Mouse (Mus musculus) layer of hippocampus, postnatal 25 days (tissue): ENCODE measurements around the gene Pot1b. TPM values are rescaled to one million over a fixed set of nuclear protein-coding genes. Genes with fewer than 3 reads are reported as not detected.

Experiments used
- DNase-seq, 2 experiments: peaks; one replicate each; pipeline ENCODE4 v3.0.0; 2022; ENCODE audit warnings: mixed read lengths in 2 of 2, low spot score in 1 of 2; ENCODE audit errors: extremely low spot score in 1 of 2
- total RNA-seq, 2 experiments: library from RNA; stranded (reverse); gene quantifications; 2 replicates each; pipeline ENCODE4 v1.2.3; 2021

Gene Pot1b
- total RNA-seq = 1 to 10 TPM; 5.4 to 6.7 TPM

- DNase-seq = peak; percentile 92 to 98
Observed at GRCm38 (mm10) chr17:55711984-55712811, at the start of gene Pot1b. TSS of gene Pot1b (minus strand) at chr17:55712628.

DNA sequence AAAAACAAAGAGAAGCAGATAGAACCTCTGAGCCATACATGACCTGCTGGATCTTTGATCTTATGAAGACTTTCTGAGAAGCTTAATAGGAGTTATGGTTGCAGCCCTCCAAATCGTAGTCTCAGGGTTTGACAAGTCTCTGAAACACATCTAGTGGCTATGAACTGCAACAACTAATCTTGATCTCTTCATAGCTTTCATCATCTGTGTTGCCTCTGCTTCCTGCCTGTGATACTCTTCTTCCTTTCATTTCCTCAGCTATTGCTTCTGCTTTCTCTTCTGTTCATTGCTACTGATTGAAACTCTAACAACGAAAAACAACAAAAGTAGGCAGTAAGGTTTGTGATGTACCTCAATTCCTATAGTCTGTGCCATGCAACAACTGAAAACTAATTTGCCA, 38.7 kb upstream of the Pot1b start:
- no peak for DNase-seq

GRCm38 (mm10) chr17:55749786-55750185, 37.4 kb upstream of the Pot1b start, which contains the start of gene Adgre4:
TSS of gene Adgre4 (plus strand) at chr17:55749984.
- no peak for DNase-seq

DNA sequence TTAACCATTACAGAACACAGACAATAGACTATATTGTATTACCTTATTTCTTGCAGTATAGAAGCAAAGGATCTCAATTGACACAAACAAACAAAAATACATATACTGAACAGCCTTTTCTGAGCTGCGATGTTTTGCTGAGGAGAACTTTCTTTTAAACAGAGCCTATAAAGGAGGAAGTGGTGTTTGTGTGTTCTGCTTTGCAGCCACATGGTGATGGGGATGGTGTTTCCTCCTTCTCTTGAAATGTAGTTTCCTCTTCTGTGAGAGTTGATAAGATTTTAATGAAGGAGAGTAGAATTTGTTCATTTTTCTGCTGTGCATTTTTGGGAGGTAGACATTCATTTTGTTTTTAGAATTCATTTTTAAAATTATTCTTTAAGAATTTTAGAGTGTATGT, 24.2 kb upstream of the Pot1b start:
- no peak for DNase-seq

GRCm38 (mm10) chr17:55726193-55726592, 13.8 kb upstream of the Pot1b start:
- DNase-seq = no peak

DNA sequence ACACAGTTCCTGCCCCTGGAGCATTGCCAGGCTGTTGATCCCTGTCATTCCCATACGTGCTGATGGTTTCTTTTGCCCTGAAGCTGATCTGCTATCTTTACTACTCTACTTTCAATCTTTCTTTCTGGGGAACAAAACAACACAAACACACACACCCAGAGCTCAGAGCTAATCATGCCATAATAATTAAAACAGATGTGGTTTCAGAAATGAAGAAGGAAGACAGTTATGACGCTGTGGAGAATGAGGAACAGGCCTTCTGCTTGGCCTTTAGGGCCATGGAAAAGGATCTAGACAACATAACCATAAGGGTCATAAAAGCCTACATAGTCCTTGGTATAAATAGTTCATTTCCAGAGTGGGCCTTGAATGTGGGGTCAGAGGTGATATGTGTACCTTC, 9.8 kb upstream of the Pot1b start:
- DNase-seq = no peak

DNA sequence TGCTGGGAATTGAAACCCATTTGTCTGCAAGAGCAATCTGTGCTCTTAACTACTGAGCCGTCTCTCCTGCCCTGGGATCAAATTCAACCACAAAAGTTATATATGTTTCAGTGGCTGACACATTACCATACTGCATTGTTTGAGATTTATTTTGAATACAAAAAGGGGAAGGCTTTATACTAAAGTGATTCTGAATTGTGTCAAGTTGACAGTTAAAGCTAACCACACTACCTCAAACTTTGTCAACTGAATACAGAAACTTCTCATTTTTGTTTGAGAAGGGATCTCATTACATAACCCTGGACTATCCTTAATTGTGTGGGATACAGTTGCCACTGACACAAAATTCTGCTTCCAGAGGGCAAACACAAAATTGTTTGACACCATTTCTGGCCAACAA, 8.8 kb upstream of the Pot1b start:
- DNase-seq = no peak

- no peak for DNase-seq
Observed at GRCm38 (mm10) chr17:55702865-55703264, 9.6 kb downstream of the Pot1b start.

DNA sequence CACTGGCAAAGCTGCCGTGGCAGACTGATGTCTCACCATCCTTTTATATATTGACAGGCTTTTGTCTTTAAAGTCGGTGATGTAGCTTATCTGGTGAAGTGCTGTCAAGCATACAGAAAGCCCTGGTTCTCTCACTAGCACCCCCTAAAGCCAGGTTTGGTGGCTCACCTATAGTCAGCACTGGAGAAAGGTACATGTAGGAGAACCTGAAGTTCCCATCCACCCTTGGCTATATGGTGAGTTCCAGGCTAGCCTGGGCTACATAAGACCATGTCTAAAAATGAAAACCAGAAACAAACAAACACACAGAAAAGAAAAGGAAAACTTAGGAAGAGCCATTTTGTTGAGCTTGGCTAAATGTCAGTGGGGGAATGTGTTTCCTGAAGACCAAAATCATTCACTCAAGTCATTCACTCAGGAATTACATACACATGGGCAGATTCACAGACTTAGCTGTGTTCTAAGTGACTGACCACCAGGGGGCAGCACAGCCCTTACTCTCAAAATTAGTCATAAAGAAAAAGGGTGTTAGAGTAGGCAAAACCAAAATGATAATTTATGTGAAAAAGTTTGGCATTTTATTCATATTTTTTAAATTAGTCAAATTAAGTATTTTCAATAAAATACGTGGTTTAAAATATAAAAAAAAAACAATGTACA, 10.1 kb downstream of the Pot1b start:
- DNase-seq = peak; percentile 56 to 89

DNA sequence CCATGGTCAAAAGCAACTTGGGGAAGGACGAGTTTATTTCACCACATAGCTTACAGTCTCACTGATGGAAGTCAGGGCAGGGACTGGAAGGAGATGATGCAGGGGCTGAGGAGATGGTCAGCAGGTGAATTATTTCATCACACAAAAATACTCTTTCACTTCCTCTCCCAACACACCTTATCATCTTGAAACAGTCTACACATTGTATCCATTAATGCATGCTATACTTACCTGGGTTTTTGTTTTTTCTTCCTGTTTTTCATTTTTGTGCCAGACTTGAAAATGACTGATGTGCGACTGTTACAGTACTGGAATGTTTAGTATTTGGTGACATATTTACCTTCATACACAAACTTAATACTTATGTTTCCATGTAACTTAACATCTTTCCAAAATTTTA, 13.0 kb downstream of the Pot1b start:
- DNase-seq = no peak

DNA sequence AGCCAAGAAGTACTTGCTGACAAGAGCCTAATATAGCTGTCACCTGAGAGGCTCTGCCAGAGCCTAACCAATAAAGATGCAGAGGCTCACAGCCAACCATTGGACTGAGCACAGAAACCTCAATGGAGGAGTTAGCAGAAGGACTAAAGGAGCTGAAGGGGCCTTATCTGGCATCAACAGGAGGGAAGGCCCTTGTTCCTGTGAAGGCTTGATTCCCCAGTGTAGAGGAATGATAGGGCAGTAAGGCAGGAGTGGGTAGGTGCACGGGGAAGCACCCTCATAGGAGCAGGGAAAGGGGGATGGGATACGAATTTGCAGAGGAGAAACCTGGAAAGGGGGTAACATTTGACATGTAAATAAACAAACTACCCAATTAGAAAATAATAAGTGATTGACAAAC, 51.3 kb downstream of the Pot1b start:
- DNase-seq = no peak

DNA sequence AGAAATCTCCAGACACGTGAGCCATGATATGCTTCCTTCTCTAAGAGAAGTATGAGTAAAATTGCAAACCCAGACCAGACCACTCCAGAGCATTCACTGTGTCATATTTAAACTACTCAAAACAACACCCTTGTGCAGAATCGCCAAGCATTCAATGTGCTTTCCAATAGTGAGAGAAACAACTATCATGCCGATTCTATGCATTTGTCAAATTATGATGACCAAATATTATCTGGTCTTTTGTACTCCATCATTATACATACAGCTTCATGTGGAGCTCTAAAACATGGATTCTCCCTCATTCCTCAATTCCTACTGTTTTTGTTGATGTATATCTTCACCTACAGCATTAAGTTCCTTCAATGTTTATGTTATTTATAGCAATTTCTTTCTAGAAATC, 87.3 kb downstream of the Pot1b start, which contains the start of gene Vmn2r118:
Gene Vmn2r118, minus strand, starts transcription at position 101 of the 400 bp plus-strand sequence.
- no peak for DNase-seq

Other genes starting within 250 kb of the Pot1b start
- not detected for gene Vmn2r118, start 87.4 kb downstream of the Pot1b start, total RNA-seq
- gene Adgre4, start 37.4 kb upstream of the Pot1b start, total RNA-seq = not detected
- gene Zfp119a, start 166.3 kb upstream of the Pot1b start, total RNA-seq = 1 to 10 TPM; 6.1 to 7.0 TPM
- 1 to 10 TPM; 5.8 TPM for gene Zfp959, start 179.5 kb upstream of the Pot1b start, total RNA-seq
- gene Zfp119b, start 236.9 kb upstream of the Pot1b start, total RNA-seq = 1 to 10 TPM; 3.1 to 3.4 TPM
- 1 to 10 TPM; 2.3 to 2.8 TPM for gene Ebi3, start 240.0 kb upstream of the Pot1b start, total RNA-seq
- 10 to 100 TPM; 16.7 to 16.9 TPM for gene Yju2, start 246.5 kb upstream of the Pot1b start, total RNA-seq